Mouse (Mus musculus) right cerebral cortex, postnatal 4 days (tissue): ENCODE results near the gene Urgcp.
A peak's percentile ranks its signal among the peaks of the same experiment; 100 is the strongest.

ENCODE experiments used
- DNase-seq: peaks from one replicate; pipeline ENCODE4 v3.0.0-alpha.2; 2022

Urgcp gene

DNA sequence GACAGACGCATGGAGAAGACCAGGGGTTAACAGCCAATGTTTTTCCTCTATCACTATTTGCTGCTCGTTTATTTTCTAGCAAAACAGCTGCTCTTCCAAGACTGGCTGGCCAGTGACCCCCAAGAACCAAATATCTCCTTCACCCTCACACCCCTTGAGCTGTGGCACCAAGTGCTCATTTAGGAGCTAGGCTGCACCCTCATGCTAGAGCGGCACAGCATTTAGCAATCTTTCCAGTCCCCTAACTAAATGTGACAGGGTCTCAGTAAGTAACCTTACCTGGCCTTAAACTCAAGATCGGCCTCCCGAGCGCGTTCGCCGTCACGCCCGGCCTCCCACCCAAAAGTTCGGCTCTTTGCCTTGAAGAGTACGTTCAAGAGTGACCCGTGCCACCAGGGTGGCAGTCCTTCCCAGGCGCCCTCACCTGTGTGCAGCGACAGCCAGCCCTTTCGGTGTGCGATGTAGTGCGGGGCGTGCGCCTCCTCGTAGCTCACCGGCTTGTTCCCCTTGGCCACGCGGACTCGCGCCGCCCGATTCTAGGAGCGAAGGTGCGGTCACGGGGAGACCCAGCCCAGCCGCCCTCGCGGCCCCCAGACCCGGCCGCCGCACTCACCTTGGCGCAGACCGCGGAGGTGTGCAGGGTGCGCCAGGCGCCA is 55.2 kb downstream of the Urgcp start:
- peak; percentile 30 for DNase-seq

DNA sequence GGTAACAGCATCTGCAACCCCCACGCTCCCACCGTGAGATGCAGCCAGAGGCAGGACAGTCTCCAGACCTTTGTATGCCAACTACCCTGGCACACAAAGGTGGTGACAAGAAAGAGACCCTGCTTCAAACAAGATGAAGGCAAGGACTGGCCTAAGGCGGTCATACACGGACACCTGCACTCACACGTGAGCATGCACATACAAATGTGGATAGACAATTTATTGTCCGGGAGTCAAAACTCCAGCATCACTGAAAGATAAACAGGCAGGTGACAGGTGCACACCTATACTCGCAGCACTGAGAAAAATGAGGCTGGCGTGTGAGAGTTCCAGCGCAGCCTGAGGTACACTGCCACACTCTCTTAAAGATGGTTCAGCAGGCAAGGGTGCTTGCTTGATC is 56.2 kb downstream of the Urgcp start:
- DNase-seq: no peak

DNA sequence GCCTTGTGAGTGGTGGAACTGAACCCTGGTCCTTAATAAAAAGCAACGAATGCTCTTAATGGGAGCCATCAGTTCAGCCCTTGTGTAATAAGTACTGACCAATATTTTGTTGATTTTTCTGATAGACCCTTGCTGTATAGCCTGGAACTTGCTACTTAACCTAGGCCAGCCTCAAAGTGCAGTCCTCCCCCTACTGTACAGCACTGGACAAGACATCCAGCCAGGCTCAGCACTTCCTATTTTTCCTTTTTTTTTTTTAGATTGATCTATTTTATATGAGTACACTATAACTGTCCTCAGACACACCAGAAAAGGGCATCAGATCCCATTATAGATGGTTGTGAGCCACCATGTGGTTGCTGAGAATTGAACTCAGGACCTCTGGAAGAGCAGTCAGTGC is 58.8 kb downstream of the Urgcp start:
- DNase-seq: no peak

DNA sequence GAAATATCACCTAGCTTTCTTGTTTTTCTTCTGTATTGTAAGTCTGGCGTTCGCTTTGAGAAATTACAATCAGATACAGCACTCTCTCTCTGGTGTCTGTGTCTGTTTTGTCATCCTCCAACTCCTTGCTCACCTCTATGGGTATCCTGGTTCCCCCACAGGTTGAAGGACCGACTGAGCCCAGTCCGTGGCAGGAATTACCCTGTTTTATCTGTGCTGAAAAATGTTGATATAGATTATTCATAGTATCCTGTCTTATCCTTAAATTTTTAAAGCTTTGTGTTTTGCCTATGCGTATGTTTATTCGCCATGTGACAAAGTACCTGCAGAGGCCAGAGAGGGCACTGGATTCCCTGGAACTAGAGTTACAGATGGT is 59.2 kb downstream of the Urgcp start:
- DNase-seq: no peak

DNA sequence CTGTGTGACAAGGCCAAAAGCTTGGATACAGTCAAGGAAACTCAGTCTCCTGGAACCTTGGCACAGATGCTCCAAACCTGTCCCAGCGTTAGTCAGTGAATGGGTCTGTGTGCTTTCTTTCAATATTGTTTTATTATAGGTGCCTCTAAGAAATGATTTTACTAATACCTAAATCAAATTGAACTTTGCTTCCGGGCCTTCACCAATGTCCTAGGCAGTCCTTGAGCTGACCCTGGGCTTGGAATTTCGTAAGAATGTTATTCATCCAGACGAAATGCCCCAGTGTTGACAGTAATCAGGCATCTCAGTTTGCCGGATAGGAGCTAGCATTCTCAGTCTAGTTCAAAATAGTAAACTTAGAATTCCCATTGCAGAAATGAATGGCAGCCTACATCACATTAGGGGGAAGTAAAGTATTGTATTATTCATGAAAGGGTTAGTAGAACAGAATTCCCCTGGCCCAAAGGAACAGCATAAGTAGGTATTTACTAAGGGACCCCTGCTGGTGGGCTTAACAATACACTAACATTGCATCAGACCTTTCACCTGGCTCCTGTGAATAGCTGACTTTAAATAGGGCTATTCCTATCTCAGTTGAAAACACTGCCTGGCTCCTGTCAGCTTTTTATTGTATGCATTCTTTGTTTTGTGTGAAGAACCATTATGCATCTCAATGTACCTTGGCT is 59.8 kb downstream of the Urgcp start:
- DNase-seq: no peak

DNA sequence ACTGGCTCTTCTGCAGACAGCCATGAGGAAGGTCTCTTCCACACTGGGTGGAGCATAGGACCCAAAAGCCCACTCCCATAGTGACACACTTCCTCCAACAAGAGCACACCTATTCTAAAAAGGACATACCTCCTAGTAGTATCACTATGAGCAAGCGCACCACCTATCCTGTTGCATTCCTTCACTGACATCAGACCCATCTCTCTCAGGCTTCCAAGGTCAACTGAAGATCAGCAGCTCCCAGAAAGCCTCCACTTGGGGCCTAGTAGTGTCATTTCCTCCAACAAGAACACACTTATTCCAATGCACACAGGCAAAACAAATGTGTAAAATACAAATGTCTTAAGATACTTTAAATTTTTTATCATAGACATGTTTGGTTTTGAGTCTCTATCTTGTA is 60.4 kb downstream of the Urgcp start:
- DNase-seq: no peak

DNA sequence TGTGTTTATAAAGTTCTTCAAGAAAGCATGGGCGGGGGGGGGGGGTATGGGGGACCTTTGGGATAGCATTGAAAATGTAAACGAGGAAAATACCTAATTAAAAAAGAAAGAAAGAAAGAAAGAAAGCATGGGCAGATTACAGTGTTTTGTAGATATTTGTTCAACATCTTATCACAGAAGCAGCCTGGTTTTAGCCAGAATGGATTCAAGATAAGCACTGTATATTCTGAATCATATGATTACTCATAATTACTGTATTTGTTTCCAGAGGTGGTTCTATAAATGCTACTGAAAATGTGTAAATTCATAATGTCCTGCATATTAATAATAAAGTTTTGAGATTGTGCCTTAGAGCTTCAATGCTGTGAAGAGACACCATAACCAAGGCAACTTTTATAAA is 60.9 kb downstream of the Urgcp start:
- no peak for DNase-seq

DNA sequence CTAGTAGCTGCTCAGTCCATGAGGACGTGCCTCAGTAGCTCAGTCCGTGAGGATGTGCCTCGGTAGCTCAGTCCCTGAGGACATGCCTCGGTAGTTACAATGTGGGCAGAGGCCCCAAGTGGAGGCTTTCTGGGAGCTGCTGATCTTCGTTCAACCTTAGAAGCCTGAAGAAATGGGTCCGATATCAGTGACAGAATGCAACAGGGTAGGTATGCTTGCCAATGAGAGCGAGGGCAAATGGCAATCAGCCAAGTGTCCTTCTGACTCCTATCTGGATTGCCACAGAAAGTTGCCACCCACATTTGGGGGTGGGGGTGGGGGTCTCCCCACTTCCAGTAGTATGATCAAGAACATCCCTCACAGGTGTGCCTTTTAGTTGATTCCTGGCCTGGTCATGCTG is 61.4 kb downstream of the Urgcp start:
- no peak for DNase-seq

DNA sequence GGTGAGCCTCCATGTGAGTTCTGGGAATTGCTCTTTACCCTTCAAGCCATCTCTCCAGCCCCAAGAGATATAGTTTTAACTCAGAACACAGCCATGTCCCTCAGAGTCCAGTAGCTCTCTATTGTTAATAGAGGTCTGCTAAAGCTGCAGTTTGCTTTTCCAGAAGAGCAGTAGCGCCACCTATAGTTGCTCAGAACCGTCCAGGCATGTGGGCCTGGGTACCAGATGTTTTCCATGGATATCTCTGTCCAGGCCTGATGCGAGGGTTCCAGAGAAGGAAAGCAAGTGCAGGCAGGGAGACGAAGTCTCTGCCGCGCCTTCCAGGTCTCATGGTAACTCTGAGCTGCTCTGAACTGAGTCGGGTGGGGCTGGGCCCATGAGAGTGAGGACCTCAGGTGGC is 70.4 kb downstream of the Urgcp start:
- DNase-seq: peak; percentile 57

DNA sequence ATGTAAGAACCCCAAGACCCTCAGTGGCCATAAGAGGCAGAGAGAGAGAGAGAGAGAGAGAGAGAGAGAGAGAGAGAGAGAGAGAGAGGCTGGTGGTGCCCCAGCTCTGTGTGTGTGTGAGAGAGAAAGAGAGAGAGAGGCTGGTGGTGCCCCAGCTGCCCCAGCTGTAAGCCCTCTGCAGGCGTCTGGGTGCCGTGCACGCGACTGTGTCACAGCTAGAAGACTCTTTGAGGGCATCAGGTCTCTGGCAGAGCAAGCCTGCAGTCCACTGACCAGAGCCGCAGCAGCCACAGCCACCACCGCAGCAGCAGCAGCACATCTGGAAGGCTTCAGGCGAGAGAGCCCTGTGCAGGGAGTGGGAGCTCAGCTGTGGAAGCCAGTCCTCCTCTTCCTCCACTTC is 77.9 kb downstream of the Urgcp start:
- no peak for DNase-seq

DNA sequence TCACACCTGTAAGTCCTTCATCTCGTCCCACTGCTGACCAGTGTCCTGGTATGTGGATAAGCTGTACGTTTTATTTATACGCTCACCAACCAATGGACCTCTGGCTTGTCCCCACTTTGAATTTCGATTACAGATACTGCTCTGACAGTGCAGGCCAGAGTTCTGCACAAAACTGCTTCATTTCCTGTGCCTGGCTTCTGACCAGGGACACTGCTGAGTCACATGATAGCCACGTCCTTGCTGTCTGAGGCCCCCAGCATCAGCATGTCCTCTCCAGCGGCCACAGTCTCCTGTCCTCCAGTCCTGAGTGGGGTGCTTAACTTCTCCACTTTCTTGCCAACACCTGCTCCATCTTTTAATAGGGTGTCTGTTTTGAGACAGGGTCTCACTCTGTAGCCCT is 79.6 kb downstream of the Urgcp start:
- no peak for DNase-seq
